Mouse (Mus musculus) midbrain, embryonic 13.5 days (tissue): ENCODE data around the gene 4930539E08Rik. TPM values are rescaled to one million over a fixed set of nuclear protein-coding genes. Genes with fewer than 3 reads are reported as not detected.

Experiments used
- polyA plus RNA-seq: library from polyadenylated mRNA; unstranded; fragments of >200 nt; fragmentation: Nextera tagmentation; extraction: Ambion mirVana; gene quantifications from 2 replicates; pipeline ENCODE4 v1.2.1, GENCODE M21; 2015

The 4930539E08Rik gene
- polyA plus RNA-seq, 1 experiment from 2014 or later = 1.1 TPM

Other genes starting within 250 kb of the 4930539E08Rik start
- 1.0 and 1.3 TPM in 2 replicates for gene Slc26a8, start 225.1 kb downstream of the 4930539E08Rik start, polyA plus RNA-seq
- gene Mapk14, start 224.0 kb downstream of the 4930539E08Rik start, polyA plus RNA-seq = 23.3 and 27.0 TPM in 2 replicates
- 1.8 and 2.3 TPM in 2 replicates for gene AC170998.1, start 189.2 kb downstream of the 4930539E08Rik start, polyA plus RNA-seq
- 0.58 and 0.96 TPM in 2 replicates for gene Mapk13, start 146.0 kb downstream of the 4930539E08Rik start, polyA plus RNA-seq
- 9.2 and 11.0 TPM in 2 replicates for gene Brpf3, start 114.2 kb downstream of the 4930539E08Rik start, polyA plus RNA-seq
- gene Pnpla1, start 56.9 kb downstream of the 4930539E08Rik start, polyA plus RNA-seq = not detected in 2 replicates
- gene Pxt1, start 28.5 kb upstream of the 4930539E08Rik start, polyA plus RNA-seq = not detected in 2 replicates
- gene Kctd20, start 36.6 kb upstream of the 4930539E08Rik start, polyA plus RNA-seq = 97.3 and 97.9 TPM in 2 replicates
- 126 and 134 TPM in 2 replicates for gene Stk38, start 92.7 kb upstream of the 4930539E08Rik start, polyA plus RNA-seq
- 590 and 618 TPM in 2 replicates for gene Srsf3, start 117.3 kb upstream of the 4930539E08Rik start, polyA plus RNA-seq
- 47.1 and 47.4 TPM in 2 replicates for gene Cdkn1a, start 175.7 kb upstream of the 4930539E08Rik start, polyA plus RNA-seq
- gene Rab44, start 198.8 kb upstream of the 4930539E08Rik start, polyA plus RNA-seq = not detected in 2 replicates